26 mouse cellular contexts compared by ENCODE assay signal in the genomic region with DNA sequence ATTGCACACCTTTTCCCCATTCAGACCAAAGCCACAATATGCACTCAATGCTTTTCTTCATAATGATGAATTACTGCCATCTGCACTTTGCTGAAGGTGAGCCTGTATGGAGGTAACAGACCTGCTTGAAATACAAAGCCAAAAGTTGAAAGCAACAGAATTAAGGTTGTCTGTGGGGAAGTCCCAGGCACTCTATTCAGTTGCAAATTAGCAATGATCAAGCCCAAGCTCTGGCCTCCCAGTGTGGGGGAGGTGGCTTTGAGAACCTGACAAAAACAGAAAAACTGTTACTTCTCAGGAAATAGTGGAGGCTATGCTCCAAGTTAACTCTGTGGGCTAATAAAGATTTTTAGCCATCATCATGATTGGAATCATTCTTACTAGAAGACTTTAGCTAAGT.
DNase-seq lines count a peak whose midpoint lies in the region; TF ChIP-seq lines count a peak whose summit lies in the region.
"Had no signal": no experiment of that assay in that cellular context is flagged by ENCODE, and none has a peak within 500 bp of the region (broad histone marks: within the 10 kb centered on the region; RNA-seq: fewer than 3 reads in every experiment).

No protein-coding gene starts in this region.

- peaks cover 1% of the 10 kb centered on the region for H3K4me1 ChIP-seq in ES-Bruce4 (ENCODE audit: control insufficient read depth, insufficient read depth, low read length)

- no peak for TF ChIP-seq CTCF in ES-Bruce4 (IDR thresholded peaks at IDR 0.05; ENCODE audit: low read depth, low read length)

- H3K27ac ChIP-seq in ES-Bruce4 (ENCODE audit: insufficient read depth, low read length): peak overlapping the region; percentile 17; the same call in 1 of the 2 replicates

- no peak overlapping the region for H3K9ac ChIP-seq in ES-Bruce4 (ENCODE audit: low read depth, poor library complexity, severe bottlenecking)

- H3K36me3 ChIP-seq in ES-Bruce4 (ENCODE audit: control insufficient read depth, insufficient read depth, low read length, poor library complexity, severe bottlenecking): no peaks in the 10 kb centered on the region
- H3K36me3 ChIP-seq: G1E had no signal

- 0 out of 2 replicates have a peak, but pooled peaks have one; percentile 22 for TF ChIP-seq EP300 in ES-Bruce4 (IDR thresholded peaks at IDR 0.05; ENCODE audit: insufficient read depth, low read depth, low read length)

- no peaks in the 10 kb centered on the region for H3K27me3 ChIP-seq in ES-Bruce4 (ENCODE audit: control insufficient read depth, insufficient read depth, low read length, poor library complexity, severe bottlenecking)
- H3K27me3 ChIP-seq: CH12.LX, Patski had no signal

- H3K4me3 ChIP-seq in ES-Bruce4 (ENCODE audit: low read depth, low read length): no peak overlapping the region

- peaks cover 6% of the 10 kb centered on the region; the same call in 1 of the 2 replicates for H3K9me3 ChIP-seq in ES-Bruce4 (replicated peaks; ENCODE audit: control insufficient read depth, insufficient read depth, low read length, poor library complexity, severe bottlenecking)
- H3K9me3 ChIP-seq: G1E had no signal

- DNase-seq in ES-CJ7 (ENCODE audit: low read depth, low spot score): peak; percentile 79
- peak; percentile 71 for DNase-seq in R1 (ENCODE audit: low read depth, low spot score)
- DNase-seq in ZHBTc4 (ENCODE audit: low read depth, low spot score): peak; percentile 73
- no peak for DNase-seq in right cerebral cortex, postnatal 4 days
- no peak for DNase-seq in B cell, adult 2 months
- DNase-seq in c-Kit-positive CD71-positive TER-119-positive erythroid progenitor cells, embryonic 14.5 days (ENCODE audit: low spot score): no peak
- no peak for DNase-seq in MN1 (ENCODE audit: low spot score)
- DNase-seq: adrenal gland, adult 2 months; adrenal gland, adult 8-10 months; adrenal gland, postnatal 10 days; adrenal gland, postnatal 14 days; adrenal gland, postnatal 25 days; adrenal gland, postnatal 36 days; cerebellum, adult 11 months; cerebellum, adult 11-12 months; cerebellum, adult 18-20 months; cerebellum, adult 2 months; cerebellum, adult 8-10 months; cerebellum, adult 9-10 months; cerebellum, adult 9-11 months; cerebellum, postnatal 10 days; cerebellum, postnatal 14 days had no signal

- no peak for TF ChIP-seq POLR2A in ES-Bruce4 (IDR thresholded peaks at IDR 0.05; ENCODE audit: insufficient read depth, low read length)

Comparison
In these comparisons a context has a peak if more than half of its experiments do, and no peak if none do; other contexts are left out.
1. DNase-seq: peak in ES-CJ7 (single experiment), R1 (single experiment) and ZHBTc4 (single experiment); none in right cerebral cortex, postnatal 4 days (single experiment), B cell, adult 2 months (0 of 2), c-Kit-positive CD71-positive TER-119-positive erythroid progenitor cells, embryonic 14.5 days (single experiment) and MN1 (single experiment).